8 mouse cellular contexts compared by ENCODE assay signal in genomic region chr13:43183248-43184055, GRCm38 (mm10). TPM values are rescaled to one million over a fixed set of nuclear protein-coding genes. Genes with fewer than 3 reads are reported as not detected.
A peak's percentile ranks its signal among the peaks of the same experiment; 100 is the strongest.
DNase-seq lines count a peak whose midpoint lies in the region; ATAC-seq and TF ChIP-seq lines count a peak whose summit lies in the region.

No protein-coding gene starts in this region.

- ATAC-seq in lung, embryonic 14.5 days (ENCODE audit: insufficient read depth), result peak; percentile 75; the same call in 1 of the 2 replicates
- ATAC-seq in intestine, postnatal 0 days, result no peak

- peak overlapping the region; percentile 62 for H3K4me2 ChIP-seq in lung, embryonic 14.5 days
- peak overlapping the region; percentile 56 for H3K4me2 ChIP-seq in intestine, postnatal 0 days (replicated peaks; ENCODE audit: low read depth)

- H3K9ac ChIP-seq in lung, embryonic 14.5 days, result peak overlapping the region; percentile 34; the same call in 1 of the 2 replicates
- no peak overlapping the region for H3K9ac ChIP-seq in intestine, postnatal 0 days (ENCODE audit: low read depth, low read length)

- no peaks in the 10 kb centered on the region for H3K27me3 ChIP-seq in lung, embryonic 14.5 days (ENCODE audit: insufficient read depth, low read length)
- peaks cover 14% of the 10 kb centered on the region; the same call in 1 of the 2 replicates for H3K27me3 ChIP-seq in embryonic facial prominence, embryonic 10.5 days (replicated peaks; ENCODE audit: low read depth, poor library complexity, severe bottlenecking)
- no peaks in the 10 kb centered on the region for H3K27me3 ChIP-seq in intestine, postnatal 0 days (replicated peaks; ENCODE audit: control insufficient read depth, insufficient read depth, low read length)

- 0 out of 2 replicates have a peak overlapping the region, but pooled peaks have one; percentile 18 for H3K27ac ChIP-seq in lung, embryonic 14.5 days (ENCODE audit: low read depth)
- H3K27ac ChIP-seq in embryonic facial prominence, embryonic 10.5 days (replicated peaks), result peak overlapping the region; percentile 51
- no peak overlapping the region for H3K27ac ChIP-seq in intestine, postnatal 0 days (ENCODE audit: low read depth, low read length)

- no peaks in the 10 kb centered on the region for H3K9me3 ChIP-seq in lung, embryonic 14.5 days (ENCODE audit: low read depth, low read length)
- H3K9me3 ChIP-seq in embryonic facial prominence, embryonic 10.5 days, result no peaks in the 10 kb centered on the region
- no peaks in the 10 kb centered on the region for H3K9me3 ChIP-seq in intestine, postnatal 0 days (ENCODE audit: control insufficient read depth)

- peak; percentile 31 for DNase-seq in lung, embryonic 14.5 days
- no peak for DNase-seq in lung, postnatal 4 days
- no peak for DNase-seq in embryonic facial prominence, embryonic 10.5 days (ENCODE audit: low spot score)
- peak; percentile 50 for DNase-seq in retina, postnatal 1 day
- no peak for DNase-seq in adrenal gland, adult (ENCODE audit: inconsistent age in 2 of 2, low spot score in 1 of 2)
- DNase-seq in ovary, postnatal 14 days (ENCODE audit: low spot score), result no peak
- DNase-seq in gastrocnemius, postnatal 36 days, result no peak

- TF ChIP-seq CTCF in lung, embryonic 14.5 days (IDR thresholded peaks at IDR 0.05; ENCODE audit: low read depth), result no peak
- TF ChIP-seq CTCF in intestine, postnatal 0 days (IDR thresholded peaks at IDR 0.05; ENCODE audit: low read depth), result no peak

- 33% methylated on average over 8 of the region's 8 CpGs for WGBS in lung, embryonic 14.5 days
- 62% methylated on average over 8 of the region's 8 CpGs for WGBS in embryonic facial prominence, embryonic 10.5 days
- WGBS in intestine, postnatal 0 days, result 30% methylated on average over 8 of the region's 8 CpGs

- H3K4me3 ChIP-seq in lung, embryonic 14.5 days (ENCODE audit: low read depth, low read length), result peak overlapping the region; percentile 30
- H3K4me3 ChIP-seq in embryonic facial prominence, embryonic 10.5 days, result peak overlapping the region; percentile 43
- H3K4me3 ChIP-seq in intestine, postnatal 0 days (ENCODE audit: low read depth, low read length), result peak overlapping the region; percentile 4; the same call in 1 of the 2 replicates

- intact Hi-C loops in gastrocnemius, postnatal 36 days (cut with DNase I), result loop anchor here (5.0 kb wide), 4 partner anchors 124 to 554 kb away; partner anchors contain the start of gene Nol7

- H3K4me1 ChIP-seq in lung, embryonic 14.5 days (ENCODE audit: insufficient read depth), result no peaks in the 10 kb centered on the region; the same call in 1 of the 2 replicates
- peaks cover 29% of the 10 kb centered on the region for H3K4me1 ChIP-seq in embryonic facial prominence, embryonic 10.5 days
- H3K4me1 ChIP-seq in intestine, postnatal 0 days (replicated peaks; ENCODE audit: control insufficient read depth, insufficient read depth, low read length), result no peaks in the 10 kb centered on the region

- no peaks in the 10 kb centered on the region for H3K36me3 ChIP-seq in lung, embryonic 14.5 days (ENCODE audit: insufficient read depth)
- H3K36me3 ChIP-seq in embryonic facial prominence, embryonic 10.5 days (replicated peaks), result no peaks in the 10 kb centered on the region
- no peaks in the 10 kb centered on the region for H3K36me3 ChIP-seq in intestine, postnatal 0 days (ENCODE audit: control insufficient read depth, insufficient read depth)

RNA-seq across cellular contexts. Expression of gene Tbc1d7, which starts 12.2 kb away (rescaled TPM):
- 49.9 and 53.6 TPM in 2 replicates for polyA plus RNA-seq in lung, embryonic 14.5 days (2014; fragmentation: Nextera tagmentation; extraction: Ambion mirVana)
- 62.9 and 64.8 TPM in 2 replicates for polyA plus RNA-seq in embryonic facial prominence, embryonic 10.5 days (2016; fragmentation: Nextera tagmentation; extraction: Ambion mirVana)
- 22.0 and 24.1 TPM in 2 replicates for polyA plus RNA-seq in intestine, postnatal 0 days (2015; fragmentation: Nextera tagmentation; extraction: Ambion mirVana)
- total RNA-seq in gastrocnemius, postnatal 36 days (2021), result 10 to 100 TPM; 26.0 to 26.4 TPM

Comparison
In these comparisons a context has a peak if more than half of its experiments do, and no peak if none do; other contexts are left out.
1. DNase-seq: peak in lung, embryonic 14.5 days (single experiment) and retina, postnatal 1 day (single experiment); none in lung, postnatal 4 days (0 of 2), embryonic facial prominence, embryonic 10.5 days (single experiment), adrenal gland, adult (0 of 2), ovary, postnatal 14 days (single experiment) and gastrocnemius, postnatal 36 days (0 of 2).
2. Peak in every context shown above with its lines, with median percentiles within 50 percentile points of each other: H3K4me3 ChIP-seq.